Mouse (Mus musculus): ENCODE results near the gene Fads2. TPM values are rescaled to one million over a fixed set of nuclear protein-coding genes. Genes with fewer than 3 reads are reported as not detected.

The Fads2 gene
- total RNA-seq, 2 experiments from 2014 or later, result 344 to 595 TPM

- DNase-seq, result no peak
Observed at GRCm38 (mm10) chr19:10013913-10014312, 87.6 kb downstream of the Fads2 start.

GRCm38 (mm10) chr19:10013348-10013747, 88.2 kb downstream of the Fads2 start:
- DNase-seq, result no peak

- DNase-seq, result no peak
Observed at GRCm38 (mm10) chr19:10012827-10013278, 88.7 kb downstream of the Fads2 start.

Other genes with a start within 250 kb of the Fads2 start
- 10 to 100 TPM; 25.4 to 42.4 TPM for gene Incenp, start 202.2 kb downstream of the Fads2 start, total RNA-seq (2021)
- 1,000 to 10,000 TPM; 2,032 to 2,040 TPM for gene Fth1, start 121.1 kb downstream of the Fads2 start, total RNA-seq (2021)
- under 1 TPM; 0.39 to 0.45 TPM for gene Best1, start 100.1 kb downstream of the Fads2 start, total RNA-seq (2021)
- 10 to 100 TPM in 1 of 2 experiments, 1 to 10 TPM in 1; 10.0 to 15.0 TPM for gene Rab3il1, start 100.1 kb downstream of the Fads2 start, total RNA-seq (2021)
- 10 to 100 TPM; 11.1 to 14.7 TPM for gene Fads3, start 60.2 kb downstream of the Fads2 start, total RNA-seq (2021)
- 100 to 1,000 TPM; 177 to 270 TPM for gene Fads1, start 81.1 kb upstream of the Fads2 start, total RNA-seq (2021)
- gene Tmem258, start 102.3 kb upstream of the Fads2 start, total RNA-seq (2021), result 100 to 1,000 TPM; 166 to 181 TPM
- 10 to 100 TPM; 20.7 to 21.9 TPM for gene Fen1, start 102.4 kb upstream of the Fads2 start, total RNA-seq (2021)
- gene Myrf, start 139.0 kb upstream of the Fads2 start, total RNA-seq (2021), result 1 to 10 TPM; 4.9 to 6.4 TPM
- 1 to 10 TPM; 6.3 to 8.4 TPM for gene Dagla, start 203.1 kb upstream of the Fads2 start, total RNA-seq (2021)

Measured in adrenal gland, postnatal 10 days (tissue).